Mouse (Mus musculus) adrenal gland, adult (tissue): ENCODE measurements at regions not wholly inside any gene's neighbourhood (a gene's known extent, or its start where the extent isn't known, plus 50 kb on each side); places are given as distances from the start of the nearest gene placed in this dataset.
A peak's percentile ranks its signal among the peaks of the same experiment; 100 is the strongest.

Experiments
- DNase-seq, 2 experiments: peaks; one replicate each; pipeline ENCODE4 v3.0.0; 2022 to 2023; ENCODE audit warnings: low spot score in 1 of 2; ENCODE audit not compliant: inconsistent age in 2 of 2

DNA sequence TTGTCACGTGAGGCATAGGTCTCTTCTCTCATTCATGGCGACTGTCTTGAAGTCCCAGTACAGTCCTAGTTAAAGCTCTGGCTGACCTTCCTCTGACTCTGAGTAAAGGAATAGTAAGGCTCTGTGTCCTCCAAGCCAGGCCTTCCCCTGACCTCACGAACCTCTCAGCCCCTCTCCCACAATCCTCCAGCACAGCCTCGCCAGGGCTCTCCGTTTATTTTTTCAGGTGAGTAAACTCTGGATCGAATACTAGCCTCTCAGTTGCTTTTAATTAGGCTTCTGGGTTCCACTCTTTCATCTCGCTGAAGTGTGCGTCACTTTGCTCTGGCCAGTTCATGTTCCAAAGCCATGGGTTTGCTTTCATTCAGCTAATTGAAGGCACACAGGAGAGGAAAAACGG lies 133.8 kb downstream of the Mylk4 start:
- DNase-seq: no peak

DNA sequence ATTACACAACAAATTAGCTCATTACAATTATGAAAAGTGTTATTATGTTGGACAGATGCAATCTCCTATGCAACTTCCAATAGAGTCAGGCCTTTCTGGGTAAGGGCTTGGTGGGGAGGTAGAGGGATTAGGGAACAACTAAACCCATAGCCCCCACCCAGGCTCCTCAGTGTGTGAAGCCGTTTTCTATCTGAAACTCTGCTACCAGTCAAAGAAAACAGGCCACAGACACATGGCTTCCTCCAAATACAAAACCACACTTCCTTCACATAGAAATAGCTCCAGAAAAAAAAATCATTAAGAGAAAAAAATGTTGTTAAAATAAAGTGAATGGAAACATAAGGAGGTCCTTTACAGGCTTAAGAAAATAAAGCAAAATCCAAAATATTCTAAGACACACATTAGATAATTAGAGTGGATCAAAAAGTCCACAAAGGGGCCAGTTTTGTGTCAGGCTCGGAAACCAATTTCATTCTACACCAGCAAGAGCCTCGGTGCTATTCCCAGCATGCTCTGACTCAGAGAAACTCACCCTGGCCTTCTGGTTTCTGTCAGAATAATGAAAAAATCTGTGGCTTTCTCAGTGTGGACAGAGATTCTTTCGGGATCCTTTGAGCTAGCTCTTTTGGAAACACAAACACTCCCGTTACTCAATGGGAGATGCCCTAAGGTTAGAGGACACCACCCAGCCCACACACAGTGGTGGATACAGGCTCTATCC lies 140.6 kb downstream of the Mylk4 start:
- DNase-seq: no peak

DNA sequence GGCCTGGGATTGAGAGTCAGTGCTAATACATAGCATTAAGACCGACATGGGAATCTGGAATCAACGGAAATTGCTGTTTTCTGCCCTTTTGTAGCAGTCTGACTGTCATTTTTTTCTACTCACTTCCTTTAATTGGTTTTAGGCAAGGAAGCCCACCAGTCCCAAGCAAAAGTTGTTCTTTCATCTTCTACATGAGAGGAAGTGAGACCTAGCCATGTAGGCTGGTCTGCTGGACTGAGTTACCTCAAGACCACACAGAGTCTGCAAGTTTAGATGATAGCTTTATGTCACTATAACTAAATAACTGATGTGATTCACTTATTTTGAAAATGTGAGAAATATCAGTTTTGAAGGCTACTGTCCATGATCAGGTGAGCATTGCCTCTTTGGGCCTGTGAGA lies 142.8 kb downstream of the Mylk4 start:
- DNase-seq: no peak

DNA sequence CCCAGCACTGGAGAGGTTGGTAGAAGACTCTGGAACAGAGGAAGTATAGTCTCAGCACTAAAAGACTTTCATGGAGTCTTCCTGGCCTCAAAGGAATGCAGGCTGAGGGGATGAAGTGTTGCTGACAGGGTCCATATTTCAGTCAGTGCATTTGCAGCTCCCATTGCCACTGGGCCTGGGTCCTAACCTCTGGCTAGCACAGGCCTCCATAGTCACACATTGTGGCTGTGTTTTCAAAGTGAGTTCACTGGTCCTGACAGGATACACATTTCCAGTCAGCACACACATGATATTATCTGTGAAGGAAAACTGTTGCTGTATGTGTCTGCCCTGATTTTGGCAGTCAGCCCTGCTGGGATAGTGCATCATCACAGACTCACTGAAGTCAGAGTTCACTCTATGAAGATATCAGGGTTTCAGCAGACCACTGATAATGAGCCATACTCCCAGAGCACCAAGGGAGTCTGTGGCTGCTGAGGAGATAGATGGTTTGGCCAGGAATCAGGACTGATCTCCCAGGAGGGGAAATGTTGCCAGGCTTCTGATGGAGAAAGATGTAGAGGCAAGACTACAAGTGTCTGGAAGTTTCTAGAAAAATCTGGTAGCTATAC lies 153.5 kb downstream of the Mylk4 start:
- peak in 1 of 2 experiments; percentile 6 for DNase-seq

DNA sequence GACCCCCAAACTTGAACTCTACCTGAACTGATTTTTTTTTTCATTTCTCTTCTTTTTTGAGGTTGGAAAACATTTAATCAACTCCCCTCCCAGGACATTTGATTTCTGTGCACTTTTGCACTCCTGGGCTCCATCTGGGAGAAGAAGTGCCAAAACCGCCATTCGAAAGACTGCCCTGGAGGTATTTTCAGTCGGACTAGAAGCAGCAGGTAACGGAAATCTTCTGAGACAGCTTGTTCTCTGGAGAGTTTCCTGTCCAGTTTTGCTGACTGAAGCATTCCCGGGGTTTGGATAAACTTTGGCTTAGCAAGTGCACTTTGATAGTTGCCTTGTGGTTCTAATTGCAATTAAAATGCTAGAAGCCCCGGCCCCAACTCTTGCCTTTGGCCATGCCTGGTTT lies 169.8 kb downstream of the Mylk4 start:
- no peak for DNase-seq

DNA sequence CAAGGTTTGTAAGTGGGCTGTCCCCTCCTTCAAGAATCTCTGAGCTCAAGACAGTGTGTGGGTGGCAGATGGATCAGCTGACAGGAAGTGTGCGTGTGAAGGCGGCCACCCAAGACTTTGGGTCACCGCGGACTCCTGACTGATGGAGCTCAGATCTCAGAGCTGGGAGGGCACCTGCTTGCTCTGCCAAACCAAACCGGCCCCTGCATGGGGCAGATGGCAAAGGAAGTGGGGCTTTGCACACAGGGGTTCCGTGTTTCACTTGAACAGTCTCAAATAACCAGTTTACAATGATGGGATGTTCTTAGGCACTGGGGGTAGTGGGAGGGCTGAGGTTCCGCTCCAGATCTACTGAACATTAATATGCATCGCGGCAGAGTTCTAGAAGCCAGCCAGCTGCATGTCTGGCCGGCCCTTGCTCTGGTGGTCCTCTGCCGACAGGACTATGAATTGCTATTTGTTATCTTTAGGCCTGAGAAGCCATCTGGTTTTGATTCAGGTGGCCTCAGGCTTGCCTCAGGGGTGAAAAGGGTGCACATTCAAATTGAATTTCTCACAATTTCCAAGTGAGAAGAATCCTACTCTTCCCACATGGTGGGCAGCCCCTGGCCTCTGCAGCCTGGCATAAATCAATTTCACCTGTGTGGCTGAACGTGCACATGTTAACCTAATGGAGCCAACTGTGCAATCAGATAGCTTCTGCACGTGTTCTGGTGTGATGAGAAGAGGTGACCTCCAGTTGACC lies 172.0 kb downstream of the Mylk4 start:
- DNase-seq: peak in 1 of 2 experiments; percentile 25

DNA sequence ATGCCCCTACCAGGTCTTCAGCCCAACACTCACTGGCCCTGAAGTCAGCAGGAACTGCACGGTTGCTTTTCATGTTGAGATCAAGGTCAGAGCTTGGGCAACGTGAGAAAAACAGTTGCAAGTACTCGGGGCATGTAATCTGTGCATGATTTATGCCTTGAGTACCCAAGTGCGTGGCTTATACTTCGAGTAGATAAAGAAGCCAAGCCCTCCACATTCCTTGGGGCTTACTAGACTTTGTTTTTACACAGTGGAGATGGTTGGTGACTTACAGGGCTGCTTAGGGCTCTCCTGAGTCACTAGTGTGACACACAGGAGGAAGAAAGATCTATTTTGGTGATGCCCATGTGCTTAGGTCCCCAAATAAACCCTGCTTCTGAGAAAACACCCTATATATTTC lies 172.8 kb downstream of the Mylk4 start:
- DNase-seq: peak; percentile 57 to 78

DNA sequence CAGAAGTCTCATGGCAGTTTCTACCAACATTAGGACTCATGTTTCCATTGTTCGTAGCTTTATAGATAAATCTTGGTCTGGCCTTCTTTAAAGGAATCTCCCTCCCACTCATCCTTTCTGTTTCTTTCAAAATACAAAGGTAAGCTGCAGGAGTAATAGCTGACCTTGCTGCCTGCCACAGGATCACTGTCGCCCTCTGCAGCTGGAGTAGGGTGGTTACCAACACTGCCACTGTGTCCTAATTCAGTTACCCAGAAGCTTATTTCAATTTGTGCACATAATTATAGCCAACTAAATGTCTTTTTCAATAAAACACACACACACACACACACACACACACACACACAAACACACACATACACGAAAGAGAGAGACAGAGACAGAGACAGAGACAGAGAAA lies 175.3 kb downstream of the Mylk4 start:
- DNase-seq: peak in 1 of 2 experiments; percentile 43

DNA sequence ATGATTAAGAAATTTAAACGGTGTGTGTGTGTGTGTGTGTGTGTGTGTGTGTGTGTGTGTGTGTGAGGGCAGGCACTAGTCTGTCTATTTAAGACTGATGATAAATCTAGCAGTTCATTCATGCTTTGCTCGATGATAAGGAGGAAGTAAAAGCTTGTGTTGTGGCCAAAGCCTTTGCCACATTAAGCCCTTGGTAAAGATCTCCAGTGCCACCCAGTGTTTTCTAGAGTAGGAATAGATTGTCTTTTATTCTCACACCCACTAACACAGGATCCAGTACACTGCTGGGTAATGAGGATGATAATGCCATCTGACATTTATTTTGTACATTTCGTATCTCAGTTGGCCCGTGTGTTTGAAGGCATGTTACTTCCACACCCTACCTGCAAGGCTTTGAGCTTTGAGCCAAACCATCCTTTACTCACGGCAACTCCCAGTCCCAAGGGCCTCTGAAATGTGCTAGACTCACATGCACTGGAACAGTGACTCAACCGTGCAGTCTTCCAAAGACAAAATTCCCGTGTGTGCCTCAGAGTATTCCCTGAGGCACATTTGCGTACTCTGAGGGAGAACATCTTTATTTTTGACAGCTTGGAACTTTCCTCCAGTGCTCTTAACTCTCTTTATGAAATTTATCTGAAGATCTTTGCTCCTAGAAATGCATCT lies 179.7 kb downstream of the Mylk4 start:
- DNase-seq: peak in 1 of 2 experiments; percentile 36

DNA sequence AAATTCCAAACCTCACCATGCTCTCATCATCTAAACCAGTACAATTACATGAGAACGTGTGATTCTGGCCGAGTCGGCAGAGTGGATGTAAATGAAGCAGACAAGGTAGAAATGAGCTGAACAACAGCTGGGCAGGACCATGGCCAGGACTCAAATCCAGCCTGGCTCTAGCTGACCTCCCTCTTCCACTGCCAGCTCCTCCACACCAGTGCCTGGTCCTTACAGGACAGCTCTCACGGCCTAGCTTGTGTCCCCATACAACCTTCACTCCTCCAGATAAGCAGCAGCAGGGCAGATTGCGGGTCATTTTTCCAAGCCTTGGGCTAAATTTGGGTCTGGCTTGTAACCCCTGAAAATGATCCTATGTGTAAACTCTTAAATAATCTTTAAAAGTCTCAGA lies 182.4 kb downstream of the Mylk4 start:
- no peak for DNase-seq

DNA sequence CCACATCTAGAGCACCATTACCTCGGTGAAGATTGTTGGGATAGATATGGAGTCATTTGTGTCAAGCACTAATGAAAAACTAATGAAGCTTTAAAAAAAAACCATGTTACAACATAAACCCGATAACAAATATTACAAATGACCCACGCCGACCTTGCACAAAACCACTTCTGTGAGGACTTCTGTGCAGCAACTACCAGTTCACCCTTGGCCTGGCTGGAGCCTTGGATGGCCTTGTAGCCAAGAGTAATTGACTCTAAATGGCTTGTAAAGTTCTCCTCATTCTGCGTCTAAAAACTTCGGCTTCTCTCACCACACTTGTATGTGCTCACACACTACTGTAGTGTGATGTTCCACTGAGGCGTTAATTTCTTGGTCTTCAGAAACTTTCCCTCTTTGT lies 190.1 kb downstream of the Mylk4 start:
- peak in 1 of 2 experiments; percentile 68 for DNase-seq

DNA sequence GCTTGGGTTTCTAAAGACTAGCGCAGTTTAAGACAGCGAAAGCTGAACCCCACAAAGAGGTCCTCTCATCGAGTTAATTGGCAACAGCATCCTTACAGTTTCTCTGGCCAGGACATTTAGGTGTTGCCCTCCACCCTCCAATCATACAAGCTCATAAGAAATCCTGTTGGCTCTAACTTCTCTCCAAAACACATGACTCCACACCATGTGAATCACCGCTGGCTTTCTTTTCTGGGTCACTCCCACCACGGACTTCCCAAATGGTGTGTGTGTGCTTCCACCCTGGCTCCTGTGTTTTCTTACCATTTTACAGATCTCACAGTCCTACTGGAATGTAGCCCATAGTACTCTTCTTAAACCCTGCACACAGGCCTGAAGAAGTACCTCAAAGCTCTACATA lies 190.6 kb downstream of the Mylk4 start:
- no peak for DNase-seq

DNA sequence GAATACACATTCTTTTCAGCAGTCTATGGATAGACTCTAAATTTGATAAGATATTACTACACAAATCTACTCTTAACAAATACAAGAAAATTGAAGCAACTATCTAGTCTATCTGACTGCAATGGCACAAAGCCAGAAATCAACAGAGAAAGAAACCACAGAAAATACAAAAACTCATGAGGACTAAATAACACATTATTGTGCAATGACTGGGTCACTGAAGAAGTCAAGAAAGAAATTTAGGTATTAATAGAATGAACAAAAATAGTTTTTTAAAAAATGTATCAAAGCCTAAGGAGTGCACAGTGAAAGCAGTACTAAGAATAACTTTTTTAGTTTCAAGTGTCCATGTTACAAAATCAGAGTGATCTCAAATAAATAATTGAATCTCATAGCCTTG lies 202.2 kb downstream of the Mylk4 start:
- DNase-seq: no peak

DNA sequence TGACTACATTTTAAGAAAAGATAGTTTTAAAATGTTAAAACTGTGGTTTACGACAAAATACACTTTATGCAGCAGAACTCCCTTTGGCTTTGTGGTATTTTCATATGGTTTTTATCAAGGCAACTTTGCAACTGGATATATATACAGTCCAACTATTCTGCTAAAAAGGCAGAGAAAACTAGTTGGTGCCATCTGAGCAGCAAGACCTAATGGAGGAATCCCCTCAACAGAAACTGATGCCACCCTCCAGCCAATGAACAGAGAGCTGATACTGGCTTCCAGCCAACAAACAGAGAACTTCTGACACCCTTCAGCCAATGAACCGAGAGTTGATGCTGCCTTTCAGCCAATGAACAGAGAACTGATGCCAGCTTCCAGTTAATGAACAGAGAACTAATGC lies 215.9 kb downstream of the Mylk4 start:
- DNase-seq: no peak

DNA sequence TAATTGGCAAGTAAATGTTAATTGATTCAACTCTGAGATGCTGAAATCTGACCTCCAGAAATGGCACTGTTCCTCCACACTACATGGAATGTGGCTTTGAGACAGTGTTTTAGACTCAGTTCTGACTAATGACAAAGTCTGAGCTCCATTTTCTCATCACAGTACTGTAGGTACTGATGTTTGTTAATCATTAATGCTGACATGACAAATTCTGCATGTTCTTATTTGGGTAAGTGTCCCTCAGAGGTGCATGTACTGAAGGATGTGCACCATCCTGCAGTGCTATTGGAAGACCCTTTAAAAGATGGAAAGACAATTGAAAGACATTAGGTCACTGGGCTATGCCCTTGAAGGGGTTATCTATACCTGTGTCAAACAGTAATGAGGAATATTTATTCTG lies 222.1 kb upstream of the Gmds start:
- DNase-seq: no peak

DNA sequence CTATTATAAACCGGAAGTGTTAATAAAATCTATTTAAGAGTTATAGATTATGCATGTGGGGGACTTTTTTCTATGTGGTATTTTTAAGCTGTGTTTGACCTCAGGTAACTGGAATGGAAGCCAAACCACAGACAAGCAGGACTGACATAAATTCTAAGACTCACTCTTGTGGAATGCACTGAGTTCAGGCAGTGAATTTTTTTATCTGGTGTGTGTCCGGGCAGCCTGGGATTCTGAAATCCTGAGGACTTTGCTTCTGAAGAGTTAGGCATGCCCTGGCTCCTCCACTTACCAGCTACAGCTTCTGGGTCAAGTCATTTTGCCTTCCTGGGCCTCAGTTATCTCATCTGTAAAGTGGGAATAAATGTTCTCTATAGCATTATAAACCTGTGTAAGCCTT lies 217.9 kb upstream of the Gmds start:
- DNase-seq: peak; percentile 46 to 66

DNA sequence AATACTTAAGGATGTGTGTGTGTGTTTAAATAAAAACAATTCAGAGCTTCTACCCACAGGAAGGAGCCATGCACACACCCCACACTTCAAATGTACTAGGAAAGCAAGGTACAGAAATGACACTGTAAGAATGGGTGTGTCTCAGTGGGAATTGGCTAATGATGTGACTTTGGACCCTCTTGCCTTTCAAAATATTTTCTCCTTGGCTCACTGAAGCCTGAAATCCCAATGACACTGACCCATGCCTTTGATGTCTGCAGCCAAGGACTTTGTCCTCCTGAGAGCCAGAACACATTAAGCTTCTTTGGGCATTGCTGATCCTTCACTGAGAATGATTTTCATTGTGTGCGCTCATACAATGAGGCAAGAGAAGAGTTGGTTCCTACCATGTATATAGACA lies 216.5 kb upstream of the Gmds start:
- DNase-seq: no peak

DNA sequence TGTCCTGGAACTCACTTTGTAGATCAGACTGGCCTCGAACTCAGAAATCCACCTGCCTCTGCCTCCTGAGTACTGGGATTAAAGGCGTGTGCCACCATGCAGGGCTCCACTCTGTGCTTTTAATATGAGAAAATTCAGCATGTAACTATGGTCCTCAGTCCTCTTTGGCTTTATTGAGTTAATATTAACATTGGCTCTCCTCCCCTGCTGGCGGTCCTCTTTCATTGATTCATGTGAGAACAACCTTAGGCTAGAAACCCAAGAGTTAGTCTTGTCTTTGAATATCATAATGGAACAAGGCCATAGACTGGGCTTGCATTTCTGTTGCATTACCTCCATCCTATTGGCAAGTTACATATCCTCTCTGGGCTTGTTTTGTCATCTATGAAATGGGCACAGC lies 216.1 kb upstream of the Gmds start:
- peak in 1 of 2 experiments; percentile 28 for DNase-seq

DNA sequence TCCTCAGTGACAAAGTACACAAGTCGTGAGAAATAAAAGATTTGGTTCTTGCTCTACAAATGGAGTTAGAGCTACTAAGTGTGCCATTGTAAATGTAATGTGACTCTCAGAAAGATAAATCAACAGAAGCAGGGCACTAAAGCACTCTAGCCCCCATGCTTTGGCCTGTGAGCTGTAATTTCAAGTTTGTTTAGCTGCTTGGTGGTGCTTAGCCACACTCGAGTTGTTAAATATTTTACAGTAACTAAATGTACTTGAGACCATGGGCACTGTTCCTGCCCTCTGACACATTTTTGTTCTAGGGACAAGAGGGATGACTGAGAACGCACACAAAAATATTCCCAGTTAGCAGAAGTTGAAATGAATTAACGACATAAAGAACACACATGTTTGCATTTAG lies 214.6 kb upstream of the Gmds start:
- DNase-seq: no peak

DNA sequence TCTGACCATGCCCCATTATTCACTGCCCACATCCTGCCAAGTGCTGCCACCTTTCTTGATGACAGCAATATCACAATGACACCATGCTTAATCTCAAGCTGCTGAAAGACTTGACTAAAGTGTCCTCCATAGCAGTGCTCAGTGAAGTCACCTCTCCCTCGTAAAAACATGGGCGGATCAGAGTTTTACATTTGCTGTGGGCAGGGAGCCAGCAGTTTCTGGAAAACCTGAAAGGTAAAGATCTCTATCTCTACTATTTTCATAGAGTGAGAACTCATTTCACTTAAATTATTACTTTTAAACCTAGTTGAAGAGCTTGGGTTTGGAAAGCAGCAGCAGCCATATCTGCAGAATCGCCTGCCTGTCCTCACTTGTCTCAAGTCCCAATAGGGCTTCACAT lies 211.6 kb upstream of the Gmds start:
- DNase-seq: no peak

DNA sequence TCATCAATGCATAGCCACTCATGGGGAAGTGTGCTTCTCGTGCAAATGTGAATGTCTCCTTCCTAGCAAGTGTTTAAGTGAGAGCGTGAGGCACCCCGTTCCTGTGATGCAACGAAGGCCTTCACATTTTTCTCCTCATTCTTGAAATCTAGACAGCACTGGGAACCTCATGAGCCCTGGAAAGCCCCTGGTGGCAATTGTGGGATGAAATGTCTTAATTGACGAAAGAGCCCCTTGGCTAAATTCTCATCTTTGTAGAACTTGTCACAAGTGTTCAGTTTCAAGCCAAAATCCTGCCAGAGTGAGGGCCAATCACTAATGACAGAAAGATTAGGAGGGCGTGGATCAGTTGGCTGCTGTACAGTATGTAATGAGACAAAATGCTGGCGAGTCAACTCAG lies 208.6 kb upstream of the Gmds start:
- DNase-seq: no peak
